Mouse (Mus musculus): ENCODE data around the gene Rxrb.
"Not testable (repeated sequence)": the region's sequence is repeated elsewhere in the genome, so short reads cannot be mapped to it uniquely, and the experiment has no call there.

- TF ChIP-seq CTCF (IDR thresholded peaks at IDR 0.05; ENCODE audit: borderline replicate concordance, insufficient read depth, low read length); POLR2A (IDR thresholded peaks at IDR 0.05; ENCODE audit: low read depth, low read length): not testable (repeated sequence)
These were observed 32.9 kb upstream of the Rxrb start for GRCm38 (mm10) chr17:33998697-33999096.
